Mouse (Mus musculus) midbrain, embryonic 11.5 days (tissue): ENCODE measurements at regions not wholly inside any gene's neighbourhood (a gene's known extent, or its start where the extent isn't known, plus 50 kb on each side); places are given as distances from the start of the nearest gene placed in this dataset.

Experiments used
- ATAC-seq: fragments of 200-750 bp; cut with Nextera tagmentation; 2 replicates; pipeline ENCODE4 v1.8.0; 2017; ENCODE audit warnings: moderate TSS enrichment, moderate library complexity; ENCODE audit not compliant: low FRiP score
- DNase-seq: peaks from one replicate; pipeline ENCODE4 v3.0.0; 2015; ENCODE audit warnings: low spot score; ENCODE audit errors: missing footprints
- H3K27ac ChIP-seq: fragments of 300-500 bp; sonication (generic); 2 replicates; pipeline ENCODE4 v1.5.1; 2014; ENCODE audit warnings: low read depth, low read length
- H3K27me3 ChIP-seq: fragments of 300-500 bp; sonication (generic); 2 replicates; pipeline ENCODE4 v1.6.1; 2014; ENCODE audit warnings: mild to moderate bottlenecking, low read length, moderate library complexity, mixed read lengths; ENCODE audit not compliant: control insufficient read depth, insufficient read depth
- H3K36me3 ChIP-seq: fragments of 300-500 bp; sonication (generic); 2 replicates; pipeline ENCODE4 v1.6.1; 2014; ENCODE audit warnings: mild to moderate bottlenecking, low read length, moderate library complexity, mixed read lengths; ENCODE audit not compliant: control insufficient read depth, insufficient read depth
- H3K4me1 ChIP-seq: fragments of 300-500 bp; sonication (generic); 2 replicates; pipeline ENCODE4 v1.6.1; 2014; ENCODE audit warnings: low read length; ENCODE audit not compliant: control insufficient read depth, insufficient read depth
- H3K4me2 ChIP-seq: fragments of 300-500 bp; sonication (generic); 2 replicates; pipeline ENCODE4 v1.6.1; 2014; ENCODE audit warnings: mild to moderate bottlenecking, moderate library complexity
- H3K4me3 ChIP-seq: fragments of 300-500 bp; sonication (generic); 2 replicates; pipeline ENCODE4 v1.5.1; 2014; ENCODE audit warnings: low read depth, low read length
- H3K9ac ChIP-seq: fragments of 300-500 bp; sonication (generic); 2 replicates; pipeline ENCODE4 v1.6.1; 2014; ENCODE audit warnings: low read length
- H3K9me3 ChIP-seq: fragments of 300-500 bp; sonication (generic); 2 replicates; pipeline ENCODE4 v1.6.1; 2016; ENCODE audit warnings: low read length; ENCODE audit not compliant: control insufficient read depth
- WGBS: fragments of 180-500 bp; shearing (Covaris S2); extraction: QIAGEN DNeasy Blood & Tissue Kit; methylation state at CpG from one replicate; pipeline ENCODE4 v1.1.7; 2014; 5-methylcytosine and 5-hydroxymethylcytosine counted together

- Histone ChIP-seq H3K9ac (no peak overlapping the region), H3K4me3 (no peak overlapping the region), H3K4me1 (no peaks in the 10 kb centered on the region), H3K36me3 (no peaks in the 10 kb centered on the region), H3K27me3 (no peaks in the 10 kb centered on the region), H3K9me3 (no peaks in the 10 kb centered on the region; the same call in 1 of the 2 replicates), H3K27ac (no peak overlapping the region), H3K4me2 (no peak overlapping the region)
- ATAC-seq (no peak), DNase-seq (no peak)
- WGBS: 93% methylated on average over 4 of the region's 4 CpGs
These were observed 99.1 kb upstream of the Id2 start for GRCm38 (mm10) chr12:25196022-25196421.

DNA sequence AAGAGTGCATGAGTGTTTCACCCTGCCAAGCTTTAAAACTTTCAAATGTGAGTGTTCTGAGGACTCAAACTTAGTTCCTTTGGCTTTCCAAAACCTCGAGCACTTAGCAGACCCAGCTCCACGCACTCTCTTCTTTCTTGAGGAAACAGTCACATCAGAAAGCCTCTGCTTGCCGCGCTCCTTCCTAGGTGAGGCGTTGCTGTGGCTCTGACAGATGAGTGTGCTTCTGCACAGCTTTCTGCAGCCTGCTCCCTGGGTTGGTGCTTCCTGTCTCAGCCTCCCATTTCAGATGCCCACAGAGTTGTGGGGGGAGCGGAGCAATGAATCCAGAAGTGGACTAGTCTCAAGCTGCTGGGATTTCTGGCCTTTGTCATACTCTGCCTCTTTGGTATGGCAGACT is 95.3 kb upstream of the Id2 start:
- ATAC-seq: no peak
- no peaks in the 10 kb centered on the region for H3K27me3 ChIP-seq
- H3K9me3 ChIP-seq: no peaks in the 10 kb centered on the region
- no peak overlapping the region for H3K27ac ChIP-seq
- 89% methylated on average over 6 of the region's 6 CpGs for WGBS
- H3K36me3 ChIP-seq: no peaks in the 10 kb centered on the region
- H3K9ac ChIP-seq: no peak overlapping the region
- no peaks in the 10 kb centered on the region for H3K4me1 ChIP-seq
- no peak overlapping the region for H3K4me2 ChIP-seq
- no peak for DNase-seq
- H3K4me3 ChIP-seq: no peak overlapping the region

DNA sequence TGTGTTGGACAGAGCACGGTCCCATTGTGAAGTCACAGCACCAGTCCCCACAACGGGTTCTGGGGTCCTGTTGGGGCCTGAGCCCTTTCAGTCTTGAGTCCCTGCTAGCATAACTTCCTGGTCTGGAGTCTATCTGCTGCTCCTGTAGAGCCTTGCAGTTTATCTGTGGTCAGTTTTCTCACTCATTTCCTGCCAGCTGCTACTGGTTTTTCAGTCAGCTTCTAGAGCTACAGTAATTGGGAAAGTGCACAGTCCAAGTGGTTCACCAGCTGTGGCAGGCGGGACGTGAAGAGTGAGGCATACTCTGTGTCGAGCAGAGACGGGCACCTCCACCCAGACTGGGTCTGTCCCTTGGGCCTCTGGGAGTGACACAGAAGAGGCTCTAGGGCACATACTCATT is 93.4 kb upstream of the Id2 start:
- Histone ChIP-seq H3K9me3 (no peaks in the 10 kb centered on the region), H3K27ac (no peak overlapping the region), H3K27me3 (no peaks in the 10 kb centered on the region), H3K36me3 (no peaks in the 10 kb centered on the region), H3K9ac (no peak overlapping the region), H3K4me2 (no peak overlapping the region), H3K4me3 (no peak overlapping the region), H3K4me1 (no peaks in the 10 kb centered on the region)
- DNase-seq (no peak), ATAC-seq (no peak)
- 79% methylated on average over 6 of the region's 6 CpGs for WGBS

DNA sequence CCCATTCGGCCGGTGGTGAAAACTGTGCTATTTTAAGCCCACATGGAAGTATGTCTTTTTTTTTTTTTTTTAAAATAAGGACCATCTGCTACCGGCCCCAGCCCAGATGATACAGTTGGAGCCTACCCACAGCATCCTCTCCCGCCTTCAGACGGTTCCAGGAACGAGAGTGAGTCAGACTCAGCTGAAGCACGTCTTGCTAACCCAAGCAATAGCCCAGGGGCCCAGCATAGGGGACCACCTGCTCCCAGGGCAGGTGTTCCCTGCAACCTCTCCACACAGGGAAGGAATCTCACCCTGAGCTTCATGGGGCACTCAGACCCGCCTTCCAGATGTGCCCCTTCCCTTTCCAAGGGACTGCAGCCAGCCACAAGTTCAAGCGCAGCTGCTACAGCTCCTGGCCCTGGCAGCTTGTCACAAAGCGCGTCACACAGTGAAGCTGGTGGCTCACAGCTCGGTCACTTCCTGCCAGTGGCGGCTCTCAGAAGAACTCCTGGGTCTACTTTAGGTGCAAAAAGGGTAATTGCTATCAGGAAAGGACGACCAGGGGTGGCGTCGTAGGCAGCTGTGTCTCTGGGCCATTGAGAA is 92.3 kb upstream of the Id2 start:
- no peaks in the 10 kb centered on the region for H3K4me1 ChIP-seq
- no peak for ATAC-seq
- WGBS: 84% methylated on average over 16 of the region's 16 CpGs
- DNase-seq: no peak
- H3K27ac ChIP-seq: no peak overlapping the region
- no peaks in the 10 kb centered on the region for H3K36me3 ChIP-seq
- no peaks in the 10 kb centered on the region for H3K27me3 ChIP-seq
- no peak overlapping the region for H3K4me3 ChIP-seq
- H3K4me2 ChIP-seq: no peak overlapping the region
- no peak overlapping the region for H3K9ac ChIP-seq
- no peaks in the 10 kb centered on the region for H3K9me3 ChIP-seq

DNA sequence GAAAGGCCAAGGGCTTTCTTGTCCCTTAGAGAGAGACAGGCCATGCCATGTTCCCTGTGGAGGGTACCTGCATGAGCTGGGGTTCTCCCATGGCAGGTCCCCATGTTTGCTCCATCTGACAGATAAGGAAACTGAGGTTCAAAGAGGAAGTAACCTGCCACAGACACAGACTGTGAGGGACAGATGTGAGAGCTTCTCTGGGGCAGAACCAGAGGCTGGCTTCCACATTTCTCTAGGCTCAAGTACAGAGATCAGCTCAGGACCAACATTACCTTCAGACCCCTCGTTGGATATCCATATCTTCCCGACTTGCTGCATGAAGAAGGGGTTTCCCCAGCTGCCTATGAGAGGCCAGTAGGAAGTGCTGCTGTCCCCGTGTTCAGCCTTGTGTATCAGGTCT is 91.6 kb upstream of the Id2 start:
- no peak overlapping the region for H3K4me2 ChIP-seq
- H3K27me3 ChIP-seq: no peaks in the 10 kb centered on the region
- no peaks in the 10 kb centered on the region for H3K36me3 ChIP-seq
- no peaks in the 10 kb centered on the region for H3K9me3 ChIP-seq
- WGBS: 87% methylated on average over 3 of the region's 3 CpGs
- no peak overlapping the region for H3K9ac ChIP-seq
- ATAC-seq (no peak), DNase-seq (no peak)
- no peaks in the 10 kb centered on the region for H3K4me1 ChIP-seq
- H3K27ac ChIP-seq: no peak overlapping the region
- no peak overlapping the region for H3K4me3 ChIP-seq

GRCm38 (mm10) chr12:25187216-25187615 is 90.3 kb upstream of the Id2 start:
- 75% methylated on average over 3 of the region's 3 CpGs for WGBS
- no peak overlapping the region for H3K27ac ChIP-seq
- DNase-seq: no peak
- no peak overlapping the region for H3K9ac ChIP-seq
- no peaks in the 10 kb centered on the region for H3K4me1 ChIP-seq
- no peak overlapping the region for H3K4me2 ChIP-seq
- ATAC-seq: no peak
- H3K36me3 ChIP-seq: no peaks in the 10 kb centered on the region
- no peak overlapping the region for H3K4me3 ChIP-seq
- H3K9me3 ChIP-seq: no peaks in the 10 kb centered on the region
- no peaks in the 10 kb centered on the region for H3K27me3 ChIP-seq

- Histone ChIP-seq H3K36me3 (no peaks in the 10 kb centered on the region), H3K4me2 (no peak overlapping the region), H3K9ac (no peak overlapping the region), H3K27ac (no peak overlapping the region), H3K27me3 (no peaks in the 10 kb centered on the region), H3K4me3 (no peak overlapping the region), H3K4me1 (no peaks in the 10 kb centered on the region), H3K9me3 (no peaks in the 10 kb centered on the region)
- DNase-seq (no peak), ATAC-seq (no peak)
- WGBS: 92% methylated on average over 4 of the region's 4 CpGs
These were observed 85.7 kb upstream of the Id2 start for GRCm38 (mm10) chr12:25182680-25183079.

DNA sequence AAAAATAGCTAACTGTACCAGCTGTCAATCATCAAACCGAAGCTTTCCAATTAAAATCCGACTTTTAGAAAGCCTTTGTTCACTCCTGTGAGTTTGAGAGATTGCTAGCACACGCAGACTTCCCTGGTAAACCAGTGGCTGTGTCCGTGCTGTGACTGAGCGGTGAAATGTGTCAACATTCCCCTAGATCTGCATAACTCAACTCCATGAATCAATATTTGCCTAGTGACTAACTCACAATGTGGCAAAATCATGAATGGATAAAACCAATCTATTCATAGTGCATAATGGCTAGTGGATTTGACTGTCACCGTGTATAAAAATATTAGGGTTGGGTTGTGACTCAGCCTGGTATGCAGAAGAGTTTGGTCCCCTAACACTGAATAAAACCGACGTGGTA is 84.4 kb upstream of the Id2 start:
- H3K4me1 ChIP-seq: no peaks in the 10 kb centered on the region
- no peaks in the 10 kb centered on the region for H3K9me3 ChIP-seq
- no peaks in the 10 kb centered on the region for H3K36me3 ChIP-seq
- ATAC-seq (no peak), DNase-seq (no peak)
- H3K4me2 ChIP-seq: no peak overlapping the region
- no peak overlapping the region for H3K4me3 ChIP-seq
- H3K9ac ChIP-seq: no peak overlapping the region
- WGBS: 88% methylated on average over 8 of the region's 8 CpGs
- H3K27me3 ChIP-seq: no peaks in the 10 kb centered on the region
- no peak overlapping the region for H3K27ac ChIP-seq

DNA sequence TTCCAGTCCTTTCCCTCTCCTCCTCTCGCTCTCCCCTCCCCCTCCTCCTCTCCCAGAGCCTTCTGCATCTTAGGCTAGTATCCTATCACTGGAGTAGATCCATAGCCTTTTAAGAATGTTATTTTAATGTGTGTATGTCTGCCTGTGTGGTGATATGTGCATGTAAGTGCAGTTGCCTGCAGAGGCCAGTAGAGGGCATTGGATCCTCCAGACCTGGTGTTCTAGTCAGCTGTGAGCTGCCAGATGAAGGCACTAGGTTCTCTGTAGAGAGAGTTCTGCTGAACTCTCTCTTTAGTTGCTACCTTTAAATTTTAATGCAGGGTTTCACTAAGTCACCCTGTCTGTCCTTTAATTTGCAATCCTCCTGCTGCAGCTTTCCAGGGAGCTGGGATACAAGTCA is 83.9 kb upstream of the Id2 start:
- H3K4me1 ChIP-seq: no peaks in the 10 kb centered on the region
- ATAC-seq (no peak), DNase-seq (no peak)
- no peaks in the 10 kb centered on the region for H3K36me3 ChIP-seq
- no peak overlapping the region for H3K27ac ChIP-seq
- no peaks in the 10 kb centered on the region for H3K27me3 ChIP-seq
- H3K4me2 ChIP-seq: no peak overlapping the region
- no peak overlapping the region for H3K4me3 ChIP-seq
- no peaks in the 10 kb centered on the region for H3K9me3 ChIP-seq
- WGBS: 92% methylated on average over 1 of the region's 1 CpGs
- no peak overlapping the region for H3K9ac ChIP-seq

- Histone ChIP-seq H3K27me3 (no peaks in the 10 kb centered on the region), H3K4me2 (no peak overlapping the region), H3K27ac (no peak overlapping the region), H3K36me3 (no peaks in the 10 kb centered on the region), H3K4me1 (no peaks in the 10 kb centered on the region), H3K9ac (no peak overlapping the region), H3K4me3 (no peak overlapping the region), H3K9me3 (no peaks in the 10 kb centered on the region)
- WGBS: 90% methylated on average over 3 of the region's 3 CpGs
- ATAC-seq (no peak), DNase-seq (no peak)
These were observed 83.3 kb upstream of the Id2 start for GRCm38 (mm10) chr12:25180289-25180688.
